Mouse (Mus musculus) bone marrow macrophage, adult 2 months (primary cell): Measurements from ENCODE around the gene Ehbp1l1.

Experiments used
- CTCF ChIP-seq: IDR thresholded peaks from 2 replicates; pipeline ENCODE4 v1.5.1; 2012; ENCODE audit warnings: low read depth, mild to moderate bottlenecking, low read length, moderate library complexity
- POLR2A ChIP-seq: IDR thresholded peaks from 2 replicates; pipeline ENCODE4 v1.6.1; 2012; ENCODE audit warnings: mild to moderate bottlenecking, low read depth, low read length, borderline replicate concordance

GRCm38 (mm10) chr19:5728631-5729443 lies 2.7 kb upstream of the Ehbp1l1 start:
- TF ChIP-seq CTCF (no peak), POLR2A (no peak)
